Mouse (Mus musculus) erythroblast, embryonic 14.5 days (primary cell): Measurements from ENCODE around the gene Hnf1b.

Experiments used
- GATA1 ChIP-seq: IDR thresholded peaks from 2 replicates; pipeline ENCODE4 v1.6.1; 2012; ENCODE audit warnings: low read length, inconsistent platforms, mixed read lengths
- TAL1 ChIP-seq: IDR thresholded peaks from 3 replicates; pipeline ENCODE4 v1.6.1; 2012; ENCODE audit warnings: low read length, inconsistent platforms, mixed read lengths

- TF ChIP-seq GATA1 (no peak), TAL1 (no peak)
Observed at GRCm38 (mm10) chr11:83914501-83914900, 64.6 kb downstream of the Hnf1b start.
